Mouse (Mus musculus) heart, embryonic 15.5 days (tissue): Measurements from ENCODE around the gene Grhl1. TPM values are rescaled to one million over a fixed set of nuclear protein-coding genes. Genes with fewer than 3 reads are reported as not detected.
"Not testable (repeated sequence)": the region's sequence is repeated elsewhere in the genome, so short reads cannot be mapped to it uniquely, and the experiment has no call there.

Experiments
- ATAC-seq: fragments of 200-750 bp; cut with Nextera tagmentation; replicated peaks from 2 replicates; pipeline ENCODE4 v1.8.0; 2017; ENCODE audit warnings: low read depth, moderate TSS enrichment; ENCODE audit not compliant: insufficient number of reproducible peaks, insufficient read depth, low FRiP score
- H3K27ac ChIP-seq: fragments of 300-500 bp; sonication (generic); 2 replicates; pipeline ENCODE4 v1.5.1; 2015; ENCODE audit warnings: mild to moderate bottlenecking, inconsistent platforms
- H3K27me3 ChIP-seq: fragments of 300-500 bp; sonication (generic); 2 replicates; pipeline ENCODE4 v1.6.1; 2015; ENCODE audit warnings: inconsistent platforms
- H3K36me3 ChIP-seq: fragments of 300-500 bp; sonication (generic); 2 replicates; pipeline ENCODE4 v1.6.1; 2015; ENCODE audit warnings: mild to moderate bottlenecking, inconsistent platforms
- H3K4me1 ChIP-seq: fragments of 300-500 bp; sonication (generic); replicated peaks from 2 replicates; pipeline ENCODE4 v1.6.1; 2015; ENCODE audit warnings: inconsistent platforms
- H3K4me2 ChIP-seq: fragments of 300-500 bp; sonication (generic); 2 replicates; pipeline ENCODE4 v1.6.1; 2015; ENCODE audit warnings: inconsistent platforms, mild to moderate bottlenecking, moderate library complexity
- H3K4me3 ChIP-seq: fragments of 300-500 bp; sonication (generic); 2 replicates; pipeline ENCODE4 v1.5.1; 2015; ENCODE audit warnings: mild to moderate bottlenecking, inconsistent platforms
- H3K9ac ChIP-seq: fragments of 300-500 bp; sonication (generic); 2 replicates; pipeline ENCODE4 v1.6.1; 2015; ENCODE audit warnings: mild to moderate bottlenecking, inconsistent platforms
- H3K9me3 ChIP-seq: fragments of 300-500 bp; sonication (generic); replicated peaks from 2 replicates; pipeline ENCODE4 v1.6.1; 2016; ENCODE audit warnings: inconsistent platforms
- WGBS: fragments of 180-500 bp; shearing (Covaris S2); methylation state at CpG from one replicate; pipeline ENCODE4 v1.1.7; 2015; ENCODE audit warnings: mixed read lengths; 5-methylcytosine and 5-hydroxymethylcytosine counted together
- polyA plus RNA-seq: library from polyadenylated mRNA; unstranded; fragments of >200 nt; fragmentation: Nextera tagmentation; extraction: Ambion mirVana; gene quantifications from 2 replicates; pipeline ENCODE4 v1.2.1, GENCODE M21; 2015

The Grhl1 gene
- polyA plus RNA-seq, result 1.3 and 2.1 TPM in 2 replicates

DNA sequence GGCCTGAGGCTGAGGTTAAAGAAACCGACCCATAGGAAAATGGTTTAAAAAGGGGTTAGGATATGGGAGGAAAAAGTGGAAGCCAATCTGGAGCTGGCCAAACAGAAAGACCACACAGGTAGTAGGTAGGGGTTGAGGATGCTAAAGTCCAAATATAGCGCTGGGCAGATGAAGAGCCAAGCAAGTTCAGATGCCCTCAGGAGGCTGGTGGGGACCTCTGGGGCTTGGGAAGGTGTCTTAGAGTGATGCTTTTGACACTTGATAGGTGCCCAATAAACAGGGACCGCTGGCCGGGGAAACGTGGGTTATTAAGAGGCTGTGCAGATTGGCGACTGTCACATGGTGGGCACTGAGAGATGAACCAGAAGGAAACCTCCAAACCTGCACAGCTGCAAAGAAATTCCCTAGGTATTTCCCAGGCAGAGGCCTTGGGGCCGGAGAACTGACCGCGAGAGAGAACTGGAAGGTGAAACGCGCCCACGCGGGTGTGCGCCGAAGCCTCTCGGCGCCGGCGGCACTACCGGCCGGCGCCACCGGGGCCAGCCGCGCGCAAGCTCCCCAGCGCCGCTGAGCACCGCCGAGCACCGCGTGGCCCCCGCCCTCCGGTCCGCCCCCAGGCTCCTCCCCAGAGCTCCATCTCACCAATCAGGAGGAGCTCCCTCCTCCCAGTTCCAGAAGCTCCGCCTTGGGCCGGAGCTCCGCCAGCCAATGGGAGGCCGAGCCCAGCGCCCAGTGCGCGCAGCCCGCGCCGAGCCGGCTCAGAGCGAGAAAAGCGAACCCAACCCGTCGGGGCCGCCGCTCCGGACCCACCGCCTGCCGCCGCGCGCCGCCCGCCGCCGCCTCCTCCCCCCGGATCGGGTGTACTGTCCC is at the start of gene Grhl1:
Gene Grhl1 (plus strand): TSS at position 761 of the 870 bp plus-strand sequence.
- Histone ChIP-seq H3K4me1 (peaks cover 25% of the 10 kb centered on the region), H3K27ac (peak within 1 kb of the TSS; percentile 55), H3K4me3 (peak within 1 kb of the TSS; percentile 80), H3K9me3 (no peaks in the 10 kb centered on the region), H3K36me3 (peaks cover 3% of the 10 kb centered on the region; the same call in 1 of the 2 replicates), H3K4me2 (peak within 1 kb of the TSS; percentile 93), H3K27me3 (peaks cover 16% of the 10 kb centered on the region), H3K9ac (peak within 1 kb of the TSS; percentile 66)
- ATAC-seq, result peak; percentile 100
- WGBS, result 2% methylated on average over 61 of the region's 64 CpGs

DNA sequence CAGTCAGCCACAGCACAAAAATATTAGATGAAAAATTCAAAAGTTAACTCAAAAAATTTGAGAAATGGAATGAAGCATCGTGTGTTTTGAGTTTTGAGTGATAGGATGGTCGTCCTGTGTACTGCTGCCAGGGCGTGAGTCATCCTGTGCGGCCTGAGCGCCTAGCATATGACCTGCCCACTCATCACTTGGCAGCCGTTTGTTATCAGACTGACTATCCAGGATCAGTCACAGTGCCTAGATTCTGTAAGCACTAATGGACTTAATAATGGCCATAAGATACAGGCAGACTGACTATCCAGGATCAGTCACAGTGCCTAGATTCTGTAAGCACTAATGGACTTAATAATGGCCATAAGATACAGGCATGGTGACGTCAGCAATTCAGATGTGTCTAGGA is 47.0 kb upstream of the Grhl1 start:
- not testable (repeated sequence) for H3K9me3 ChIP-seq, ATAC-seq, H3K27me3 ChIP-seq, H3K4me2 ChIP-seq, H3K4me3 ChIP-seq, H3K36me3 ChIP-seq, H3K27ac ChIP-seq, H3K4me1 ChIP-seq, H3K9ac ChIP-seq
- WGBS, result 60% methylated on average over 7 of the region's 7 CpGs

DNA sequence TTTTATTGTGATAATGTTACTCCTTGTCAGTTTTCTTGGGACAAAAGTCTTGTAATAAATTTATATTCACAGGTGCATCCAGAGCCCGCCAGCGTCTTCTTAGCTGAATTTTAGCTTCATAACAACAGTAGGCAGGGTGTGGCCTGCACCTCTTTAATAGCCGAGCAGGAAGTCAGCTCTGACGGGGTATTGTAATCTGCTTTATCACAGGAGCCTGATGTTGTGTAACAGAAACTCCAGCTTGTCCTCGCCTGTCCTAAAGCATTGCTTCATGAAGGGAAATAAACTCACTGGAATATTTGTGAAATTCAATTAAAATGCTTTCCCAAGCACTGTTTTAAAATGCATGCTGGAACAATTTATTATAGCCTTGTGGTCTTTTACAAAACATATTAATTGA is 35.7 kb upstream of the Grhl1 start:
- Histone ChIP-seq H3K4me1 (no peaks in the 10 kb centered on the region), H3K4me3 (no peak overlapping the region), H3K9ac (no peak overlapping the region), H3K27ac (no peak overlapping the region), H3K27me3 (no peaks in the 10 kb centered on the region), H3K4me2 (no peak overlapping the region), H3K36me3 (peaks cover 8% of the 10 kb centered on the region; the same call in 1 of the 2 replicates), H3K9me3 (no peaks in the 10 kb centered on the region)
- no peak for ATAC-seq
- 58% methylated on average over 5 of the region's 5 CpGs for WGBS

DNA sequence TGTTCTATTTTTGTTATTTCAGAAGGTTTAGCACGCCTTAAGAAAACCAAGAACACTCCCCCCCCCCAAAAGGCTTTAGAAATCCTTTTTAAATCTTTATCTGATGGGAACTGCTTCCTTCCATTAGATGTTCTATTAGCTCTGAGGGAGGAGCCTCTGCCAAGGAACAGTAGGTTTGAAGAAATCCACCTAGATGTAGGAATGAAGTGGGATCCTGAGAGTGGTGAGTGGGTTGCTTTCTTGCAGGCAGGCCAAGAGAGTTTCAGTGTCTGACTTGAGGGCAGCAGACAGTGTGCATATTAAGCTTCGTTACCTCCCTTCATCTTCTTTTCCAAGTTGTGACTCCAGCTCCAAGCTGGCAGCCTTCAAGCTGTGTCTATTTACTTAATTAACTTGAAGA is 34.9 kb upstream of the Grhl1 start:
- H3K9ac ChIP-seq, result no peak overlapping the region
- no peaks in the 10 kb centered on the region for H3K9me3 ChIP-seq
- no peak overlapping the region for H3K27ac ChIP-seq
- WGBS, result 67% methylated on average over 2 of the region's 2 CpGs
- ATAC-seq, result no peak
- no peak overlapping the region for H3K4me3 ChIP-seq
- H3K36me3 ChIP-seq, result peaks cover 4% of the 10 kb centered on the region; the same call in 1 of the 2 replicates
- no peak overlapping the region for H3K4me2 ChIP-seq
- no peaks in the 10 kb centered on the region for H3K4me1 ChIP-seq
- no peaks in the 10 kb centered on the region for H3K27me3 ChIP-seq

DNA sequence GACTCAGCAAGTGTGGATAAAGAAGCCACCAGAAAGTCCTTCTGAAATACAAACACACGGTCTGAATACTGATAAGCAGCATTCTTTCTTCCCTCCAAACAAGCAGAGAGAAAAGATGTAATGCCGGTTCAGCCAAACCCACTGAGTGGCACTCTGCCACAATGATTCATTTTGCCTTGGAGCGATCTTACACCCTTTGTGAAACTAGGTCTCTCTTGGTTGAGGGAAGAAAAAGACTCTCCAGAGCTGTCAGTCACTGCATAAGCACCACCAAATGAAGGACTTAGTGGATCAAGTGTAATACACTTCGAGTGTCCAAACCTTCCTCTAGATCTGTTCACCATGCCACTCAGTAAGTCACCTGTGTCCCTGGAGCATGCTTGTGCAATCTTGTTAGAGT is 34.1 kb upstream of the Grhl1 start:
- H3K36me3 ChIP-seq, result no peaks in the 10 kb centered on the region
- no peaks in the 10 kb centered on the region for H3K9me3 ChIP-seq
- H3K9ac ChIP-seq, result no peak overlapping the region
- H3K4me1 ChIP-seq, result no peaks in the 10 kb centered on the region
- no peak overlapping the region for H3K4me3 ChIP-seq
- no peak for ATAC-seq
- 47% methylated on average over 4 of the region's 4 CpGs for WGBS
- H3K27ac ChIP-seq, result no peak overlapping the region
- H3K27me3 ChIP-seq, result no peaks in the 10 kb centered on the region
- no peak overlapping the region for H3K4me2 ChIP-seq

DNA sequence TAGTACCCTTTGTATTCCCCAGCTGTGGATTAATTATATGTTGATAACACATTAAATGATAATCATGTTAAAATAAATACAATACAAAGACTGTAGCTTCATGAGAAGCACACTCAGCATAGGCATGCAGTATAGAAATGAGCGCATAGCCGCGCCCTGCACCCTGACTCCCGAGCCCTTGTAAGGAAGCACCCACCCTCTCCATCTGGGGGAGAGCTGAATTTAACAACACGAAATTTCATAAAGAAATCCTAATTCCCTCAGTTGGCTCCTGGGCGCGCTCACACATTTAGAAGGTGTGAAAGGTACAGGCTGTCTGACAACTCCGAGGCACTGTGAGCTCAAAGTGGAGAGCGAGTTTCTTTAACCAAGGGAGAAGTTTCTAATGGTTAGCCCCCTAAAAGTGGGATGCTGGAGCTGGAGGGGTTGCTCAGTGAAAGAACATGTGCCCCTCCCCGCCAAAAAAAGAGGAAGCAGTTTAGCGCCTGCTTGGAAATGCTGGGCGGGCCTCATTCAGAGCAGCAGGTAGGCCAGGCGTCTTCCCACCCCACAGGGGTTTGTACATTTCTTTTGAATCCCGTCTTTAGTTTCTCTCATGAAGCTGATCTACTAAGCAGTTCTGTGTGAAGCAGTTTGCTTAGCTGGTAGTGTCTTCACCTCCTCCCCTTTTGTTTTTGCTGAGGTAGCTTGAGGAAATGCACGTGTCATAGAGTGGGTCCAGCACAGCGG is 30.5 kb upstream of the Grhl1 start:
- 83% methylated on average over 16 of the region's 16 CpGs for WGBS
- Histone ChIP-seq H3K36me3 (no peaks in the 10 kb centered on the region; the same call in 1 of the 2 replicates), H3K27ac (no peak overlapping the region), H3K4me2 (no peak overlapping the region), H3K4me3 (no peak overlapping the region), H3K9me3 (no peaks in the 10 kb centered on the region), H3K4me1 (no peaks in the 10 kb centered on the region; the same call in 1 of the 2 replicates), H3K27me3 (no peaks in the 10 kb centered on the region), H3K9ac (no peak overlapping the region)
- no peak for ATAC-seq

DNA sequence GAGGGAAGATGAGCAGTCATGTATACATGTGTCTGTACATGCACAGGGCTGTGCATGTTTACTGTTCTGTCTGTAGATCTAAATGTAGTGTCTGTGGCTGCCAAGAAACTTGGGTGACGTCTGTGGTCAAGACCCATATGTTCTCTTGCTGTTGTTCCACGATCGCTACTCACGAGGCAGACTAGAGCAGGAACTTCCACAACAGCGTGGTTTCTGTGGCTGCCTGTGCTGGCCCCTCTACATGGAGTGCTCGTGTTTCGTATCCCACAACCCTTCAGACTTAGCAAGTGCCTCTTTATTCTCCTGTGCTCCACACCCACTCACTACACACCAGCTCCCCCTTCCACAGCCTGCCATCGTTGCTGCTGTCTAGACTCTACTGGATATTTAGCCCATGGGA is 24.4 kb upstream of the Grhl1 start:
- Histone ChIP-seq H3K9me3 (no peaks in the 10 kb centered on the region), H3K4me2 (no peak overlapping the region), H3K4me3 (no peak overlapping the region), H3K9ac (no peak overlapping the region), H3K36me3 (peaks cover 4% of the 10 kb centered on the region; the same call in 1 of the 2 replicates), H3K27ac (no peak overlapping the region), H3K27me3 (no peaks in the 10 kb centered on the region), H3K4me1 (peaks cover 9% of the 10 kb centered on the region)
- ATAC-seq, result no peak
- WGBS, result 82% methylated on average over 8 of the region's 8 CpGs

DNA sequence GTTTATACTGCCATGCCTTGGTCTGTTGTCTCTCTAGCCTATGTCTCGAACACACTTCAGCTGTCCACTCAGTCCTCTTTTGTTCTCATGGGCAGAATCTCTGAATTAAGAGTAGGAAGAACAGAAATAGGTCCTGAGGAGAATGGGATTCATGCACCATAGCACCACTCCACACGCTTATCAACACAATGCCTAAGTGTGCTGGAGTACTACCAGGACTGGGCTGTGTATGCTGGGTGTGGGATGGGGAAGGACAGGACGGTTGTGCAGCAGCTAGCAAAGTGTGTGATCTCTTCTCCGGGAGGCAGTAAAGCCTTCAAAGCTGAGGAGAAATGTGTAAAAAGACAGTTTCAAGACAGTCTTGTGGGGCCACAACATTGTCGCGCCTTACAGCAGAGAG is 23.2 kb upstream of the Grhl1 start:
- ATAC-seq, result no peak
- Histone ChIP-seq H3K4me1 (peaks cover 13% of the 10 kb centered on the region), H3K4me3 (no peak overlapping the region), H3K36me3 (peaks cover 4% of the 10 kb centered on the region; the same call in 1 of the 2 replicates), H3K9me3 (no peaks in the 10 kb centered on the region), H3K4me2 (no peak overlapping the region), H3K9ac (no peak overlapping the region), H3K27ac (no peak overlapping the region), H3K27me3 (no peaks in the 10 kb centered on the region)
- 60% methylated on average over 6 of the region's 6 CpGs for WGBS

DNA sequence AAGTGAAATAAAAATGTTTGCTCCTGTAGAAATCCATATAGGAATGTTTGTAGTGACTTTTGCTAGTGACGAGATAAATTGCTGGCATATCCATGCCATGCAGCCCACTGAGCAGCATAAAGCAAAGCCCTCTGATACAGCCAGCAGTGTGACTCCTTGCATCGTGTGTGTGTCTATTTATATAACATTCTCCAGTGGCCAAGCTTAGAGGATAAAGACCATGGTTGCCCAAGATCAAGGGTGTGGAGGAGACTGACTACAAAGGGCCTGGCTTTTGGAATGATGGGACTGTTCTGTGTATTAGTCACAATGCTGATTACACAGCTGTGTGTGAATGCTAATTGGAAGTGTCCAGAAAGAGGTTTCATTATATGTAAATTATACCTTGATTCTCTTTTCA is 19.6 kb upstream of the Grhl1 start:
- peaks cover 15% of the 10 kb centered on the region for H3K4me1 ChIP-seq
- H3K4me2 ChIP-seq, result no peak overlapping the region
- WGBS, result 33% methylated on average over 2 of the region's 2 CpGs
- no peak overlapping the region for H3K9ac ChIP-seq
- peaks cover 4% of the 10 kb centered on the region; the same call in 1 of the 2 replicates for H3K36me3 ChIP-seq
- no peaks in the 10 kb centered on the region for H3K9me3 ChIP-seq
- ATAC-seq, result 0 out of 2 replicates have a peak, but pooled peaks have one; percentile 58
- H3K27ac ChIP-seq, result peak overlapping the region; percentile 33
- H3K27me3 ChIP-seq, result no peaks in the 10 kb centered on the region
- no peak overlapping the region for H3K4me3 ChIP-seq

DNA sequence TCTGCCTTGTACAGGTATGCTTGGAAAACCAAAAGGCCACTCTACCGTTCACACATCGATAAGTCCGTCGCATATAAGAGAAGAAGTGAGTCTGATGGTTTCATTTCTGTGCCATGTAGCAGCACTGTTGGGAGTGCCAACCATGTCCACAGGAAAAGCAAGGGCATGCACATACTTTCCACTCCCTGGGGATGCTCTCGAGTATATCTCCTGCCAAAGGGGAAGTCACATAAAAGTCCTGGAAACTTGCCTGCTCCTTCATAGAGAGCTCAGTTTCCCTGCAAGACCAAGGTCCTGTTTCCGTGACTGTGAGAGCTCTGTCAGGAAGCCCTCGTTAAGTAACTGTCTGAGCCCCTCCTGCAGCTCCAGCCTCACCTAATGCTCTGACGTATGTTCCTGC is 16.1 kb upstream of the Grhl1 start:
- H3K4me2 ChIP-seq, result no peak overlapping the region
- no peaks in the 10 kb centered on the region for H3K9me3 ChIP-seq
- H3K36me3 ChIP-seq, result no peaks in the 10 kb centered on the region; the same call in 1 of the 2 replicates
- H3K4me3 ChIP-seq, result no peak overlapping the region
- H3K9ac ChIP-seq, result no peak overlapping the region
- no peak overlapping the region for H3K27ac ChIP-seq
- no peaks in the 10 kb centered on the region for H3K27me3 ChIP-seq
- ATAC-seq, result no peak
- peaks cover 9% of the 10 kb centered on the region for H3K4me1 ChIP-seq
- WGBS, result 66% methylated on average over 8 of the region's 8 CpGs

DNA sequence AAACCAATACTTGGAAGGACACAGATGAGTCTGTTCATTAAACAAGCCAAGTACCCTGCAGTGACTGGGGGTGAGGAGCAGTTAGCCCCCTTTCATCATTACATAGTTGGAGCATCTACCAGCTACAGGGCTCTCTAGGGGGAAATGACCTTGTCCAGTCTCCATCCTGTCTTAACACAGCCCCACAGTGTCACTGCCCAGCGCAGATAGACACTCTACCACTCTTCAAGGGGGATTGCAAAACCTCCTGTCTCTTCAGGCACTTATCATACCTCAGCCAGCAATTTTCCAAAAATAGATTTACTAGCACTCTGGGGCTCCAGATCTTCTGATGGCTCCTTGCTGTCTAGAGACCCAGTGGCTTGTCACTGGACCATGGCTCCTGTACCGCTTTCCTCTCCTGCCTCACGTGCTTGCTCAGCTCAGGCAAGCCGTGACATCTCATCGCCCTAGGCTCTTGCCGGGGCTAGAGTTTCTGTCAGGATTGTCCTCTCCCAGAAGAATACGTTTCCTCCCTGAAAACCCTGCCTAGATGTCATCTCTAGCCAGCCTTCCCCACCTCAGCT is 8.6 kb upstream of the Grhl1 start:
- H3K27me3 ChIP-seq, result no peaks in the 10 kb centered on the region
- 34% methylated on average over 7 of the region's 7 CpGs for WGBS
- H3K9me3 ChIP-seq, result no peaks in the 10 kb centered on the region
- H3K4me3 ChIP-seq, result no peak overlapping the region
- peaks cover 18% of the 10 kb centered on the region for H3K4me1 ChIP-seq
- ATAC-seq, result 0 out of 2 replicates have a peak, but pooled peaks have one; percentile 51
- peak overlapping the region; percentile 58 for H3K27ac ChIP-seq
- H3K36me3 ChIP-seq, result no peaks in the 10 kb centered on the region; the same call in 1 of the 2 replicates
- no peak overlapping the region for H3K4me2 ChIP-seq
- H3K9ac ChIP-seq, result no peak overlapping the region
